In genomic region chr3:126653118-126653517, GRCm38 (mm10) we compare ENCODE assay signal across 23 mouse cellular contexts. TPM values are rescaled to one million over a fixed set of nuclear protein-coding genes. Genes with fewer than 3 reads are reported as not detected.
A peak's percentile ranks its signal among the peaks of the same experiment; 100 is the strongest.
DNase-seq lines count a peak whose midpoint lies in the region; ATAC-seq lines count a peak whose summit lies in the region.
"Had no signal": no experiment of that assay in that cellular context is flagged by ENCODE, and none has a peak within 500 bp of the region (broad histone marks: within the 10 kb centered on the region; RNA-seq: fewer than 3 reads in every experiment).

No protein-coding gene starts in this region.

- peaks cover 65% of the 10 kb centered on the region for H3K4me1 ChIP-seq in heart, embryonic 13.5 days
- no peaks in the 10 kb centered on the region for H3K4me1 ChIP-seq in intestine, embryonic 14.5 days (replicated peaks; ENCODE audit: control insufficient read depth, insufficient read depth, low read length)
- peaks cover 2% of the 10 kb centered on the region; the same call in 1 of the 2 replicates for H3K4me1 ChIP-seq in intestine, embryonic 16.5 days (ENCODE audit: control insufficient read depth, insufficient read depth, low read length)
- H3K4me1 ChIP-seq: embryonic facial prominence, embryonic 13.5 days; embryonic facial prominence, embryonic 15.5 days had no signal

- no peak for DNase-seq in heart, adult 8-10 months (ENCODE audit: low spot score)
- peak; percentile 10 for DNase-seq in intestine, embryonic 14.5 days (ENCODE audit: low spot score)
- peak; percentile 65 for DNase-seq in Muller cell, postnatal 12 days (ENCODE audit: inconsistent ontology term)
- DNase-seq in gastrocnemius, postnatal 4 days (ENCODE audit: low spot score in 2 of 2) = no peak
- DNase-seq: adrenal gland, adult 2 months; adrenal gland, postnatal 10 days; adrenal gland, postnatal 25 days; cerebellum, adult 11 months; cerebellum, adult 18-20 months; cerebellum, adult 8-10 months; cerebellum, adult 9-11 months; cerebellum, postnatal 14 days; cerebellum, postnatal 36 days; embryo, embryonic 11 days had no signal

- H3K9ac ChIP-seq in heart, embryonic 13.5 days = no peak overlapping the region
- H3K9ac ChIP-seq in intestine, embryonic 14.5 days (ENCODE audit: low read length) = no peak overlapping the region
- no peak overlapping the region for H3K9ac ChIP-seq in intestine, embryonic 16.5 days (ENCODE audit: low read depth, low read length)
- H3K9ac ChIP-seq: embryonic facial prominence, embryonic 13.5 days; embryonic facial prominence, embryonic 15.5 days; forebrain, embryonic 12.5 days had no signal

- no peak overlapping the region for H3K4me2 ChIP-seq in heart, embryonic 13.5 days
- H3K4me2 ChIP-seq in intestine, embryonic 14.5 days (ENCODE audit: low read length) = no peak overlapping the region
- no peak overlapping the region for H3K4me2 ChIP-seq in intestine, embryonic 16.5 days (ENCODE audit: low read depth, low read length)
- H3K4me2 ChIP-seq: embryonic facial prominence, embryonic 13.5 days; embryonic facial prominence, embryonic 15.5 days; forebrain, embryonic 12.5 days had no signal

- no peak overlapping the region for H3K4me3 ChIP-seq in heart, embryonic 13.5 days
- H3K4me3 ChIP-seq in intestine, embryonic 14.5 days (ENCODE audit: low read depth, low read length) = no peak overlapping the region
- no peak overlapping the region for H3K4me3 ChIP-seq in intestine, embryonic 16.5 days (ENCODE audit: low read length)
- H3K4me3 ChIP-seq: embryonic facial prominence, embryonic 13.5 days; embryonic facial prominence, embryonic 15.5 days; erythroblast, embryonic 14.5 days; forebrain, embryonic 10.5 days; forebrain, embryonic 12.5 days had no signal

- 61% methylated on average over 1 of the region's 1 CpGs for WGBS in heart, embryonic 13.5 days
- 78% methylated on average over 1 of the region's 1 CpGs for WGBS in intestine, embryonic 14.5 days
- 74% methylated on average over 1 of the region's 1 CpGs for WGBS in intestine, embryonic 16.5 days

- no peaks in the 10 kb centered on the region for H3K9me3 ChIP-seq in heart, embryonic 13.5 days
- no peaks in the 10 kb centered on the region for H3K9me3 ChIP-seq in intestine, embryonic 14.5 days (ENCODE audit: control insufficient read depth, low read length)
- H3K9me3 ChIP-seq in intestine, embryonic 16.5 days (ENCODE audit: control insufficient read depth, low read length) = no peaks in the 10 kb centered on the region
- H3K9me3 ChIP-seq: embryonic facial prominence, embryonic 13.5 days; embryonic facial prominence, embryonic 15.5 days; forebrain, embryonic 10.5 days; forebrain, embryonic 12.5 days had no signal

- 0 out of 2 replicates have a peak overlapping the region, but pooled peaks have one; percentile 15 for H3K27ac ChIP-seq in heart, embryonic 13.5 days (replicated peaks)
- H3K27ac ChIP-seq in intestine, embryonic 14.5 days (ENCODE audit: low read depth) = no peak overlapping the region
- H3K27ac ChIP-seq in intestine, embryonic 16.5 days (ENCODE audit: low read length) = no peak overlapping the region
- H3K27ac ChIP-seq: embryonic facial prominence, embryonic 13.5 days; embryonic facial prominence, embryonic 15.5 days; forebrain, embryonic 10.5 days; forebrain, embryonic 12.5 days had no signal

- no peaks in the 10 kb centered on the region for H3K27me3 ChIP-seq in heart, embryonic 13.5 days (replicated peaks)
- no peaks in the 10 kb centered on the region for H3K27me3 ChIP-seq in intestine, embryonic 14.5 days (replicated peaks; ENCODE audit: control insufficient read depth, insufficient read depth, low read length)
- no peaks in the 10 kb centered on the region for H3K27me3 ChIP-seq in intestine, embryonic 16.5 days (replicated peaks; ENCODE audit: control insufficient read depth, insufficient read depth, low read length)
- H3K27me3 ChIP-seq: embryonic facial prominence, embryonic 13.5 days; embryonic facial prominence, embryonic 15.5 days; forebrain, embryonic 12.5 days had no signal

- ATAC-seq in heart, embryonic 13.5 days (ENCODE audit: extremely low read depth, insufficient number of reproducible peaks, low FRiP score, low TSS enrichment) = no peak
- ATAC-seq in intestine, embryonic 14.5 days (replicated peaks; ENCODE audit: low FRiP score, low TSS enrichment, low read depth) = no peak
- ATAC-seq in intestine, embryonic 16.5 days = no peak
- ATAC-seq: forebrain, embryonic 14.5 days had no signal

- no peaks in the 10 kb centered on the region for H3K36me3 ChIP-seq in heart, embryonic 13.5 days
- no peaks in the 10 kb centered on the region for H3K36me3 ChIP-seq in intestine, embryonic 14.5 days (ENCODE audit: control insufficient read depth, insufficient read depth, low read length)
- no peaks in the 10 kb centered on the region for H3K36me3 ChIP-seq in intestine, embryonic 16.5 days (ENCODE audit: control insufficient read depth, insufficient read depth, low read length)
- H3K36me3 ChIP-seq: embryonic facial prominence, embryonic 13.5 days; embryonic facial prominence, embryonic 15.5 days; forebrain, embryonic 10.5 days; forebrain, embryonic 12.5 days; G1E had no signal

RNA-seq across cellular contexts. Expression of gene Camk2d, which starts 57.0 kb away (rescaled TPM):
- 87.4 and 97.6 TPM in 2 replicates for polyA plus RNA-seq in heart, embryonic 13.5 days (2015; fragmentation: Nextera tagmentation; extraction: Ambion mirVana)
- total RNA-seq in heart, adult 8-10 months (2022) = 100 to 1,000 TPM; 135 to 156 (median 140) TPM
- 45.8 and 47.0 TPM in 2 replicates for polyA plus RNA-seq in intestine, embryonic 14.5 days (2014; fragmentation: Nextera tagmentation; extraction: Ambion mirVana)
- polyA plus RNA-seq in intestine, embryonic 16.5 days (2015; fragmentation: Nextera tagmentation; extraction: Ambion mirVana) = 37.6 and 40.3 TPM in 2 replicates
- total RNA-seq in gastrocnemius, postnatal 4 days (2021) = 100 to 1,000 TPM in 1 of 2 experiments, 10 to 100 TPM in 1; 98.9 to 104 TPM
- polyA plus RNA-seq: erythroblast, embryonic 14.5 days; G1E had no signal

Comparison
In these comparisons a context has a peak if more than half of its experiments do, and no peak if none do; other contexts are left out.
1. DNase-seq: peak in intestine, embryonic 14.5 days (single experiment) and Muller cell, postnatal 12 days (single experiment); none in heart, adult 8-10 months (single experiment) and gastrocnemius, postnatal 4 days (0 of 2).